Mouse (Mus musculus): ENCODE measurements around the gene Med1.

- no peak for TF ChIP-seq CTCF (IDR thresholded peaks at IDR 0.05; ENCODE audit: borderline replicate concordance, control insufficient read depth, extremely low read depth, insufficient read depth, low read length, poor library complexity)
- TF ChIP-seq POLR2A (IDR thresholded peaks at IDR 0.05; ENCODE audit: control insufficient read depth, extremely low read depth, insufficient read depth, low read length, poor library complexity), result no peak
These were observed 12.4 kb upstream of the Med1 start for GRCm38 (mm10) chr11:98205463-98205862.
